Mouse (Mus musculus): ENCODE measurements around the gene Irs2. TPM values are rescaled to one million over a fixed set of nuclear protein-coding genes. Genes with fewer than 3 reads are reported as not detected.

The Irs2 gene
- polyA plus RNA-seq, 1 experiment from 2014 or later, result 9.7 TPM

DNA sequence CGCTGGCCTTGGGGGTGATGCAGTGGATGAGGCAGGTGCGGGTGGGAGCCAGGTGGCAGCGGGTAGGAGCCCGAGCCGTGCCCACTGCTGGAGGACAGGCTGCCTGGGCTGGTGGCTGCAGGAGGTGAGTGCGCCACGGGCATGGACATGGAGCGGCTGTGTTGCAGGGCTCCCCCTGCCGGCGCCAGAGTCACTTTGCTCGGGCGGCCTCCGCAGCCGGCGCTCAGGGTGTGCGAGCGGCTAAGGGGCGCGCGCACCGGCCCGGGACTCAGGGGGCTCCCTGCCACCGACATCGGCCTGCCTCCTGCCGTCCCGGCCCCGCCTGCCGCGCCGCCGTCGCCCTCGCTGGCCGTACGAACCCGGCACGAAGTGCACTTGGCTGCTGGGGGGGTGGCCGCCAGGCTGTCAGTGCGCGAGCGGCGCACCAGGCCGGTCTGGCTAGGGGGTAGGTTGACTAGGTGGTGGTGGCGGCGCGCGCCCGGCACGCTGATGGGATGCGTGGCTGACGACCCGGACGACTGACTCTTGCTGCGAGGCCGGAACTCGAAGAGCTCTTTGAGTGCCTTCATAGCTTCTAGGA lies 1.2 kb downstream of the Irs2 start:
- Histone ChIP-seq H3K4me3 (peak overlapping the region; percentile 91), H3K4me1 (peaks cover 75% of the 10 kb centered on the region), H3K27me3 (ENCODE audit: low read depth, poor library complexity, severe bottlenecking) (peaks cover 18% of the 10 kb centered on the region), H3K27ac (peak overlapping the region; percentile 97), H3K36me3 (peaks cover 28% of the 10 kb centered on the region), H3K9me3 (replicated peaks) (no peaks in the 10 kb centered on the region)
- under 1% methylated on average over 56 of the region's 56 CpGs for WGBS
- peak; percentile 94 for DNase-seq (ENCODE audit: low spot score)

DNA sequence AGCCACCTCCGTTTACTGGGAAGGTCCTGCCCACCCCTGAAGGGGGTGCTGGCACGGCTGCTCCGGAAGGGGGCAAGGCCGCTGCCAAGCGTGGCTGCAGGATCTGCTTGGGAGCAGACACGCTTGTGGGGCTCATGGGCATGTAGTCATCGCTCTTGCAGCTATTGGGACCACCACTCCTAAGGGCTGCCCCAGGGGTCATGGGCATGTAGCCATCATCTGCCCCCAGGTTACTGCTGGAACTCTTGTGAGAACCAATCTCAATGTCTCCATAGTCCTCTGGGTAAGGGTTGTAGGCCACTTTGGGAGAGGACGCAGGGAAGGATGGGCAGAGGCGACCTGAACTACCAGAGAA lies 2.0 kb downstream of the Irs2 start:
- 92% methylated on average over 9 of the region's 9 CpGs for WGBS
- DNase-seq (ENCODE audit: low spot score), result no peak
- H3K27ac ChIP-seq, result peak overlapping the region; percentile 97
- H3K4me1 ChIP-seq, result peaks cover 83% of the 10 kb centered on the region
- peaks cover 28% of the 10 kb centered on the region for H3K36me3 ChIP-seq
- H3K27me3 ChIP-seq (ENCODE audit: low read depth, poor library complexity, severe bottlenecking), result peaks cover 17% of the 10 kb centered on the region
- H3K4me3 ChIP-seq, result peak overlapping the region; percentile 91
- no peaks in the 10 kb centered on the region for H3K9me3 ChIP-seq (replicated peaks)

DNA sequence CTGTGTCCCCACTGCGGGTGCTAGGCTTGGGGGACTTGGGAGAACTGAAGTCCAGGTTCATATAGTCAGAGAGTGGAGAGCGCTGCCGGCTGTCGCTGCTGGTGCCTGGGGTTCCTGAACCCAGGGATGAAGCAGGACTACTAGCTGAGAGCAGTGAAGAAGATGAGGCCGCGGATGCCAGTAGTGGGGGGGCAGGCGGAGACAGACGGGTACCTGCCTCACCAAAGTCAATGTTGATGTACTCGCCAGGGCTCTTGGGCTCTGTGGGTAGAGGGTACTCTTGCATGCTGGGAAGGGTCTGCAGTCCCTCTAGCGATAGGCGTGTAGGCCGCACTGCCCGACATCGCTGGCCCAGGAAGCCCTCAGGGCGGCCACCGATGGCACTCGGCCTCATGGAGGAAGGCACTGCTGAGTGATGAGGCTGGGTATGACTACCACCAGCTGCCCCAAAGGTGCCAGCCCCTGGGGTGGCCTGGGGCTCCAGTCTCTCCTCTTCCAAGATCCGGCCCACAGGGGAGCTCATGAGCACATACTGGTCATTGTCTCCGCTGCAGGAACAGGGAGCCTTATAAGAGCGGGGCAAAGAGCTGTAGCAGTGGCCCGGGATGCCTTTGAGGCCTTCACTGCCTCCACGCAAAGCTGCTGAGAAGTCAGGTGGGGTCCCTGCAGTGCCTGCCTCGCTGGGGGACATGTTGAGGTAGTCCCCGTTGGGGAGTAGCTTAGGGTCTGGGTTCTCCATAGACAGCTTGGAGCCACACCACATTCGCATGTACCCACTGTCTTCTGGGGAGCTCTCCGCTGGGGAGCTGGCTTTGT lies 2.6 kb downstream of the Irs2 start:
- H3K4me1 ChIP-seq, result peaks cover 83% of the 10 kb centered on the region
- WGBS, result 94% methylated on average over 26 of the region's 26 CpGs
- H3K36me3 ChIP-seq, result peaks cover 28% of the 10 kb centered on the region
- H3K27ac ChIP-seq, result peak overlapping the region; percentile 97
- DNase-seq (ENCODE audit: low spot score), result no peak
- H3K4me3 ChIP-seq, result peak overlapping the region; percentile 91
- H3K27me3 ChIP-seq (ENCODE audit: low read depth, poor library complexity, severe bottlenecking), result peaks cover 12% of the 10 kb centered on the region
- no peaks in the 10 kb centered on the region for H3K9me3 ChIP-seq (replicated peaks)

DNA sequence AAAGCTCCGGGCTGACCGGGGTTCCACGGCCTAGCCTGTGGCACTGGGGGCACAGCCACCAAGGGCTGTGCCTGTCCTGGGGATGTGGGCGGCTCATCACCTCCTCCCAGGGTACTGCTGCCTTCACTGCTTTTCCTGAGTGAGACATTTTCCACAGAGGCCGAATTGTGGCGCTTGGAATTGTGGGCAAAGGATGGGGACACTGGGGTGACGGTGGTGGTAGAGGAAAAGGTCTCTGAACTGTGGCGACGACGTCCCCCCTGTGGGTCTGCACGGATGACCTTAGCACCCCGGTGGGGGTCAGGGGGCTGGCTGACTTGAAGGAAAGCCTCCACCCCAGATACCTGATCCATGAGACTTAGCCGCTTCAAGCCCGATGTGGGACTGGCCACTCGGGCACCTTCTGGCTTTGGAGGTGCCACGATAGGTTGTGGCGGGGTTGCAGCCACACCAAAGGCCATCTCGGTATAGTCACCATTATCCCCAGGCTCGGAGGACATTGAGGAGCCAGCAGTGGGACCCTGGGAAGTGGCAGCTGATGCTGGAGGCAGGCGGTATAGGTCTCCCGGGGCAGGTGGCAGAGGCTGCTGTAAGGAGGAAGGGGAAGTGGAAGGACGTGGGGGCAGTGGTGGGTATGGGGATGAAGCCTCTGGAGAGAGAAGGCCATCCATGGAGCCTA lies 3.3 kb downstream of the Irs2 start:
- Histone ChIP-seq H3K36me3 (peaks cover 28% of the 10 kb centered on the region), H3K27ac (peak overlapping the region; percentile 59), H3K9me3 (replicated peaks) (no peaks in the 10 kb centered on the region), H3K27me3 (ENCODE audit: low read depth, poor library complexity, severe bottlenecking) (peaks cover 12% of the 10 kb centered on the region), H3K4me1 (peaks cover 83% of the 10 kb centered on the region), H3K4me3 (peak overlapping the region; percentile 91)
- 88% methylated on average over 22 of the region's 22 CpGs for WGBS
- no peak for DNase-seq (ENCODE audit: low spot score)

DNA sequence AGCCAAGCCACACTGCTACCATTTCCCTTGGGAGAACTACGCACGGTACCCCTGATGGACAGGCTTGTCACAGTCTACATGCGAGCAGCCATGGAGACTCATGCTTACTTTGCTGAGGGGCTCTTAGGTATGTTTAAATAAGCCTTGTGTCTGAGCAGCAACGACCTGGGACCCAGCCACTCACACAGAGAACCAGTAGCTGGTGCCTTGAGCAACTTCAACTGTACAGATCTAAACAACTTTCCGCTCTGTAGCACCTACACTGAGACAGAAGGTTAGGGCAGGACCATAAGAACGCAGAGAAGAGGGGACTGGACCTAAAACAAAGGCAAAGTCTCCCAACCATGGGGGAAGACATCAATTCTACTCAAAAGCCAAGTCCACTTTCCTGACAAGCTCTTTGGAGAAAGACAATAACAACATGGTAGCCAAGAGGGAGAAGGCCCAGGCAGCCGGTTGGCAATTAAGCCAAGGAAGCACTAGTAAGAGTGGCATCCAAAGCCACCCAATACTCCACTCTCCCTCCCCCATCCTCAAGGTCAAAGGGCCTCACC lies 4.3 kb downstream of the Irs2 start:
- Histone ChIP-seq H3K27me3 (ENCODE audit: low read depth, poor library complexity, severe bottlenecking) (peaks cover 12% of the 10 kb centered on the region), H3K4me3 (peak overlapping the region; percentile 91), H3K27ac (peak overlapping the region; percentile 59), H3K4me1 (peaks cover 84% of the 10 kb centered on the region), H3K9me3 (replicated peaks) (no peaks in the 10 kb centered on the region), H3K36me3 (peaks cover 28% of the 10 kb centered on the region)
- DNase-seq (ENCODE audit: low spot score), result no peak
- 73% methylated on average over 7 of the region's 7 CpGs for WGBS

DNA sequence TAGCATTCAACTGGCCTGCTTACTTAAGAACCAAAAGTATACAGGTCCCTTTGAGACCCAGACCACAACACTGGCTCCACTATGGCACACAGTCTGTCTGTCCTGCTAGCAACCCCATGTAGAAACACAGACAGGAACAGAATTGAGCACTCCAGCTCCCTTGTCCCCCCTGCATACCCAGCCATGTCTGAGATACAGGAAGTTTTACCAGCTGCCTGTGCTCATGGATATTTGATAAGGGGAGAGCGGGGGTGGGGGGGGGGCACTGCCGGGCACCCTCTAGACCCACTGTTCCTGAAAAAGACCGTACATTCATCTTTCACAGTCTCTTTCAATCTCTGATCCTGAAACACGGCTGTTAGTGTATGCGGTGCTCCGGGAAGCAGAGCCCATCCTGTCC lies 5.0 kb downstream of the Irs2 start:
- peak overlapping the region; percentile 59 for H3K27ac ChIP-seq

DNA sequence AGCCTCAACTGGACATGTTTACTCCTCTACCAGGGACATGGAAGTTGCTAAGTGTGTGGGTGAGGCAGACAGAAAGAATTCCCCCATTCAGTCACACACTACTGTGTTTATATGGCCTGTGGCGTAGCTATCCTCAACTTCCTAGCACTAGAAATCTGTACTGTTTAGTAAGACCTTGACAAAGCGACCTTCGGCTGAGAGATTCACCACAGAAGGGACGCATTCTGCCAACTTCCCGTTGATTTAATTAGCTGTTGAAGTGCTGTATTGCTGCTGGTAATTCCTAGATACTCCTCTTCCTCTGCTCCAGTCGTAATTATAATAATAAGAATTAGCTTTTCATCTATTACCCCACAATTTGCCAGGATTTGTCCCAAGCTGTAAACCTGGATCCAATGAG lies 5.4 kb downstream of the Irs2 start:
- DNase-seq (ENCODE audit: low spot score), result no peak
- peaks cover 83% of the 10 kb centered on the region for H3K4me1 ChIP-seq
- H3K27me3 ChIP-seq (ENCODE audit: low read depth, poor library complexity, severe bottlenecking), result peaks cover 12% of the 10 kb centered on the region
- 57% methylated on average over 6 of the region's 6 CpGs for WGBS
- H3K36me3 ChIP-seq, result peaks cover 40% of the 10 kb centered on the region
- peak overlapping the region; percentile 62 for H3K27ac ChIP-seq
- peak overlapping the region; percentile 91 for H3K4me3 ChIP-seq
- H3K9me3 ChIP-seq (replicated peaks), result no peaks in the 10 kb centered on the region

More for the DNA sequence above, 5.0 kb downstream of the Irs2 start:
- DNase-seq (ENCODE audit: low spot score), result no peak
- peaks cover 12% of the 10 kb centered on the region for H3K27me3 ChIP-seq (ENCODE audit: low read depth, poor library complexity, severe bottlenecking)
- 74% methylated on average over 6 of the region's 6 CpGs for WGBS
- H3K4me1 ChIP-seq, result peaks cover 84% of the 10 kb centered on the region
- no peaks in the 10 kb centered on the region for H3K9me3 ChIP-seq (replicated peaks)
- H3K4me3 ChIP-seq, result peak overlapping the region; percentile 91
- peaks cover 36% of the 10 kb centered on the region for H3K36me3 ChIP-seq

DNA sequence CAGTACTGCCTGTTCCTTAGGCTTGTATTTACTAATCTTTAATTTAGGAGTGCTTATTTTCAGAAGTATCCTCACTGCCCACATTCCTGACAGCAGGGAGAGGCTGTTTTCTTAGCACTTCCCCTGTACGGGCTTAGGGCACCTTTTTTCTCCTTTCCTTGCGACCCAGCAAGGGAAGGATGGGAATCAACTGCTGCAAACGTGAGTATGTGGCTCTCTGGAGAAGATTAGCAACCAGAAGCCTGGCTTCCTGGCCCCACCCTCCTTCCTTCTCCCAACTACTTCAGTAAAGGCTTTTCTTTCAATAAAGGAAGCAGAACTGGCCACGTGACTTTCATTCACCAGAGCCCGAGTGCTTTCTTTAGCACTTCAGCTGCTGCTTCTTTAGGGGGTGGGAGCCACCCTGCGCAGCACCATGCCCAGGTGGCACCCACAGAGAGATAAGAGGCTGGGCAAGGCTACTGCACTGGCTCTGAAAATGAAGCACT lies 7.2 kb downstream of the Irs2 start:
- Histone ChIP-seq H3K36me3 (peaks cover 49% of the 10 kb centered on the region), H3K4me1 (peaks cover 66% of the 10 kb centered on the region), H3K4me3 (peak overlapping the region; percentile 91), H3K27ac (peak overlapping the region; percentile 70), H3K27me3 (ENCODE audit: low read depth, poor library complexity, severe bottlenecking) (peaks cover 11% of the 10 kb centered on the region), H3K9me3 (replicated peaks) (no peaks in the 10 kb centered on the region)
- DNase-seq (ENCODE audit: low spot score), result no peak
- whole genome bisulfite sequencing, result 8% methylated on average over 6 of the region's 6 CpGs

DNA sequence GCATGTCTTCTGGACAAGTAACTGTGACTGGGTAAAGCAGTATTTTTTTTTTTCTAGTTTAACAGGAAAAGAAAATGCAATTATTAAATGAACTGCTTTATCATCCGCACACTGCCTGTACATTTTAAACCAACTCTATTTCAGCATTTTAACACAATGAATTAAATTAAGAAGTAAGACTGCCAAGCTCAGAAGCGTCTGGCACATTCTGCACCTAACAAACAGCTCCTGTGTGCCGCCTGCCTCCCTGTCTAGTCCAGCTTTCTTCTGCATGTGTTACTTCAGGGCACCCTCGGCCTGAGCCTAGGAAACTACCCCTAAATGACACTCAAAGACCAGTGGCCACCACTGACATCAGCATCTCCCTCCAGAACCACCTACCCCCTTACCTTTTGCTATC lies 8.7 kb downstream of the Irs2 start:
- no peak overlapping the region for H3K4me3 ChIP-seq
- H3K4me1 ChIP-seq, result peaks cover 58% of the 10 kb centered on the region
- peaks cover 48% of the 10 kb centered on the region for H3K36me3 ChIP-seq

DNA sequence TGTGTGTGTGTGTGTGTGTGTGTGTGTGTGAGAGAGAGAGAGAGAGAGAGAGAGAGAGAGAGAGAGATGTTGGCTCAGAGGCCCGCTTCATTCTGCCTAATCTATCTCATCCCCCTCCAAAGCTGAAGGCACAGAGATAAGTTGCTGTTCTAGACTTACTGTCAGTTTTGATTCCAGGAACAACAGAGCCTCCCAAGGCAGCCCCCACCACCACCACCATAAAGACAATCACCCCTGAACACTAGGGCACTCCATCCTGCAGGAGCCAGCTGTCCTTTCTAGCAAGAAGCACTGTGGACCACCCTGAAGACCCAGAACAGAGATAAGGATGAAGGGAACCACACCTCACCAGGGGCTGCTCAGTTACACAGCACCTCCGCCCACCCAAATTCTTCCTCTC lies 12.0 kb downstream of the Irs2 start:
- H3K36me3 ChIP-seq, result peaks cover 58% of the 10 kb centered on the region
- H3K4me1 ChIP-seq, result peaks cover 41% of the 10 kb centered on the region
- 91% methylated on average over 2 of the region's 2 CpGs for WGBS

More for the DNA sequence above, 8.7 kb downstream of the Irs2 start:
- Histone ChIP-seq H3K27ac (no peak overlapping the region), H3K27me3 (ENCODE audit: low read depth, poor library complexity, severe bottlenecking) (no peaks in the 10 kb centered on the region), H3K9me3 (replicated peaks) (no peaks in the 10 kb centered on the region)
- DNase-seq (ENCODE audit: low spot score), result no peak
- 88% methylated on average over 4 of the region's 4 CpGs for WGBS

DNA sequence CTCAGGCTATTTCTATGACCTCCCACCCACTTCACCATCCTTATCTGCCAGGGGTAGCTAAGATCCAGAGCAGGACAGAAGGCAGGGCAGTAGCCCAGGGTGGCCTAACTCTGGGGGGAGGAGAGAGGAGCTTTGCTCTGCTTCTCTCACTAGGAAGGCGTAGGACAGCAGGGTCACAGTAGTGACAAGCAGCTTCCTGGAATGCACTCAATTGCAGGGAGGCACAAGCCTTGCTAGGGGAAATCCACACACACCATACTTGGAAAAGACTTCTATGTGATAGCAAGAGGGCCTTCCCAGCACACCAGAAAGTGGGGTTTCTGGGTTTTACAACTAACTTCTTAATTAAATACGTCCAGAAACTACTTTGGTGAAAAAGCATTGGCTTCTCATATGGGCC lies 12.5 kb downstream of the Irs2 start:
- Histone ChIP-seq H3K4me3 (no peak overlapping the region), H3K27me3 (ENCODE audit: low read depth, poor library complexity, severe bottlenecking) (no peaks in the 10 kb centered on the region), H3K4me1 (peaks cover 41% of the 10 kb centered on the region), H3K27ac (no peak overlapping the region), H3K9me3 (replicated peaks) (no peaks in the 10 kb centered on the region), H3K36me3 (peaks cover 58% of the 10 kb centered on the region)
- DNase-seq (ENCODE audit: low spot score), result no peak
- WGBS, result 69% methylated on average over 2 of the region's 2 CpGs

More for the DNA sequence above, 12.0 kb downstream of the Irs2 start:
- no peak overlapping the region for H3K27ac ChIP-seq
- H3K4me3 ChIP-seq, result no peak overlapping the region
- no peaks in the 10 kb centered on the region for H3K27me3 ChIP-seq (ENCODE audit: low read depth, poor library complexity, severe bottlenecking)
- H3K9me3 ChIP-seq (replicated peaks), result no peaks in the 10 kb centered on the region
- DNase-seq (ENCODE audit: low spot score), result no peak

DNA sequence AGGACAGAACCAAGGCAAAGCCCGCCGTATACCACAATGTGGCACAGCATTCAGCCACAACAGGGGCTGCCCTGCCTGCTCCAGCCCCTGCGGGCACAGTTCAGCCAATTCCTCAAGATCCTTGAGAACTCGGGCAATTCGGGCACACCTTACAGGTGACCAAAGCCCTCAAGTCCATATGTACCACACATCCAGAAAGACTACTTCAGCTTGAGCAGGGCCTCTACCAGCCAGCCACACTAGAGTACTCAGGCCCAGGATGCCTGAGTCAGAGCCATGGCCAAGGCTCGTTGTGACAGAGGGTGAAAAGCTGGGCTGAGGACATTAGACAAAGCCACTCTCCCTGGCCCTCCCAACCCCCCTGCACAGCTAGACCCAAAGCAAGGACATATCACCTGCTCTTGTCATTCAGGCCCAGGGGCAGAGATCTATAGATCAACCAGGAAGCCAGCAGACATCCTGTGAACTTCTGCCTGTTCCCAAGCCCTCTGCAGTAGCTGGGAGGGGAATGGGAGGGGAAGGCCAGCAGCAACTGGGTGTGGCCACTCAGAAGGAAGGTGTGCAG lies 13.8 kb downstream of the Irs2 start:
- Histone ChIP-seq H3K4me3 (no peak overlapping the region), H3K27ac (no peak overlapping the region), H3K27me3 (ENCODE audit: low read depth, poor library complexity, severe bottlenecking) (no peaks in the 10 kb centered on the region)

More for the DNA sequence above, 13.8 kb downstream of the Irs2 start:
- H3K9me3 ChIP-seq (replicated peaks), result no peaks in the 10 kb centered on the region
- DNase-seq (ENCODE audit: low spot score), result no peak
- peaks cover 38% of the 10 kb centered on the region for H3K4me1 ChIP-seq
- WGBS, result 89% methylated on average over 6 of the region's 6 CpGs
- peaks cover 58% of the 10 kb centered on the region for H3K36me3 ChIP-seq

Measured in limb, embryonic 10.5 days (tissue).